Mouse (Mus musculus) activated CD4-positive, CD25-positive, alpha-beta regulatory T cell, adult 4 months (primary cell): ENCODE data around the gene Sh3bgr. TPM values are rescaled to one million over a fixed set of nuclear protein-coding genes. Genes with fewer than 3 reads are reported as not detected.

Experiments
- ATAC-seq: one replicate; pipeline ENCODE4 v1.8.0; 2017
- polyA plus RNA-seq, 2 experiments: library from polyadenylated mRNA; unstranded; fragments of 100-300 nt; shearing (Covaris generic); gene quantifications; one replicate each; pipeline ENCODE4 v1.2.1; 2017

Gene Sh3bgr
- polyA plus RNA-seq, 2 experiments from 2014 or later = not detected

GRCm38 (mm10) chr16:96210856-96211255, 10.6 kb downstream of the Sh3bgr start:
- ATAC-seq = no peak

DNA sequence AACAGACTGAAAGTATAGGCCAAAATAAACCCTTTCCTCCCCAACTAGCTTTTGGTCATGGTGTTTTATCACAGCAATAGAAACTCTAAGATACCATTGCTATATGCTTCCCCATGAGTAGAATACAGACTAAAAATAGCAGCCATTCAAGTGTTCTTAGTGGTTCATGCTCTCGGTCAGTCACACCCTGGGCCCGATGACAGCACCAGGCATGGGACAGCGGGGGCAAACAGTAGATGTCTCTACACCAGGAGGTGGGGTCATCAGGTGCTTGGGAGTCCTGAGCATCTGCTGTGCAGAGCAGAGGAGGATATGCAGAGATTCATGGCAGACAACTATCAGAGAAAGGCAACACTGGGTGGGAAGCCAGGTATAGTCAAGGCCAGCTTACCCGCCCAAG, 12.8 kb downstream of the Sh3bgr start:
- no peak for ATAC-seq

- no peak for ATAC-seq
Observed at GRCm38 (mm10) chr16:96221491-96221890, 21.2 kb downstream of the Sh3bgr start.

- ATAC-seq = no peak
Observed at GRCm38 (mm10) chr16:96221959-96222358, 21.7 kb downstream of the Sh3bgr start.

- ATAC-seq = no peak
Observed at GRCm38 (mm10) chr16:96222452-96222851, 22.2 kb downstream of the Sh3bgr start.

DNA sequence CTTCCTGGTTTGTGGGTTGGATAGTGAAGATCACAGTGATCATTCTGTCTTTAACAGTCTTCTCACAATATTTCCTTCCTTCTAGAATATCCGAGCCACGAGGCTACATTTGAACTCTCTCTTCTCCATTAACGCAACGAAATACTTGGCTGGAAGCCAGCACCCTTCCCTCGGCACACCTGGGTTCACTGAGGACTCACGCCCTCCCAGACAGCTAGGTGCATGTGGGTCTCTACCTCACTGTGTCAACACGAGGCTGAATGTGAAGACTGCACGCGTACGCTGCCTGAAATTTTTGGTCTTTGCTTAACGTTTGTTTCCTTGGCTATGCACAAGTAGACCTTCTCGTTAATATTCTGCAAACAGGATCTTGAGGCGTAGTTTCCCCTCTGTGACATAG, 28.2 kb downstream of the Sh3bgr start:
- ATAC-seq = no peak

- ATAC-seq = no peak
Observed at GRCm38 (mm10) chr16:96229044-96229555, 28.9 kb downstream of the Sh3bgr start.

DNA sequence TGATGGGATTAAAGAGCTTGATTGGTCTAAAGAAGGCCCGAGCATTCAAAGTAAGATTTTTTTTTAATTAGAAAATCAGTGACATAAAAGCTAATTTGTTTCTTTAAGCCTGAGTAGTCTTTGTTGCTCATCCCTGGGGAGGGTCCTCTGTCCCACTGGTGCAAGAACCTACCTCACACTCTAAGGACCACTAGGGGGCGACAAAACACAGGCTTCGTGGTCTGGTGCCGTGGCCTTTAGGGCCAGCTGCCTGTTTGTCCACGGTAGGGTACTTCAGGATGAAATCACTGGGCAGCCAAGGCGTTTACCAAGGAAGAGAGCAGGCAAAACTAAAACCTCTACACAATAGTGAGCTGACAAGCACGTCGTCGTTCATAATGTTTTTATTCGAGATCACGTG, 30.2 kb downstream of the Sh3bgr start:
- peak; percentile 52 for ATAC-seq

DNA sequence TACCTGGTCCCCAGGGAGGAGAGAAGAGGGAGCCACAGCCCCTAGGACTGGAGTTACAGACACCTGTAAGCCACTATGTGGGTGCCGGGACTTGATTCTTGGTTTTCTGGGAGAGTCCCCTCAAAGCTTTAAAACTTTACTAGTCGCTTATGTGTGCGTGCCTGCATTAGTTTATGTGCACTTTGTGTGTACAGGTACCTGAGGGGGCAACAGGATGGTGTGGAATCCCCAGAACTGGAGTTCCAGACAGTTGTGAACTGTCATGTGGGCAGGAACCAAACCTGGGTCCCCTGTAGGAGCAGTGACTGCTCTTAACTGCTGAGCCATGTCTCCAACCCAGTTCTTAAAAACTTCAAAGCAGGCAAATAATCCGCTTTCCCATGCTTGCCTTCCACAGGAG, 31.0 kb downstream of the Sh3bgr start:
- no peak for ATAC-seq

GRCm38 (mm10) chr16:96231974-96232373, 31.7 kb downstream of the Sh3bgr start:
- no peak for ATAC-seq

- no peak for ATAC-seq
Observed at GRCm38 (mm10) chr16:96233996-96234395, 33.7 kb downstream of the Sh3bgr start.

- ATAC-seq = no peak
Observed at GRCm38 (mm10) chr16:96235366-96235970, 35.2 kb downstream of the Sh3bgr start, which contains the start of gene B3galt5. Gene B3galt5 (plus strand): TSS chr16:96235801.

DNA sequence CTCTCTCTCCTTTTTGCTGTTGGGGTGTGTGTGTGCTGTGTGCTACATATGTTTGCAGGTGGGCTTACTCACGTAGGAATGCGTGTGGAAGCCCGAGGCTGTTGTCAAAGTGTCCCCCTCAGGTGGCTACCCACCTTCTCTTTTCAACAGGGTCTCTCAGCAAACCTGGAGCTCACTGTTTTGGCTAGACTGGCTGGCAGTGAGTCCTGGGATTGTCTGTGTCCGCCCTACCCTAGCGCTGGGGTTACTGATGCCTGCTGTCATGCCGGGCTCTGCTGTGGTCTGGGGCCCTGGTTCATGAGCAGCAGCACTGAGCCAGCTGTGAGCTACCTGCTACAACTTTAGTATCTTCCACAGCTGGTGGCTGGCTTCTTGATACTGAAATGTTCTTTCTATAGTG, 44.2 kb downstream of the Sh3bgr start:
- ATAC-seq = no peak

DNA sequence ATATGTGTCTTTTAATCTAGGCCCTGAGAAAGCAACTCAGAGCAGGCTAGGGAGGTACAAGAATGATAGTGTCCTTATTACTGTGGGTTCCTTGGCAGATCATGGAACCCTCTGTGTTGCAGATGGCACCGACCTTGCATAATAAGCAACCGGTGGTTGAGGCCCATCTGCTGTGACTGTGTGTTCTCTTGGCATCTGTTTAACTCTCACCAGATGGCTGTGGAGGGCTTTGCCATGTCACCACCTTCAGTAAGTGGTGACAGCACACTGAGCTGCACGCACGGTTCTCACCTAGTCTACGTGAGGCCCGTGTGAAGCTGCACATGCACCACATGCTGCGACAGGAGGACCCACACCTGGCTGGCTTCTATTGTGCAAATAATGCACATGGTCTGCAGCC, 49.4 kb downstream of the Sh3bgr start:
- no peak for ATAC-seq

DNA sequence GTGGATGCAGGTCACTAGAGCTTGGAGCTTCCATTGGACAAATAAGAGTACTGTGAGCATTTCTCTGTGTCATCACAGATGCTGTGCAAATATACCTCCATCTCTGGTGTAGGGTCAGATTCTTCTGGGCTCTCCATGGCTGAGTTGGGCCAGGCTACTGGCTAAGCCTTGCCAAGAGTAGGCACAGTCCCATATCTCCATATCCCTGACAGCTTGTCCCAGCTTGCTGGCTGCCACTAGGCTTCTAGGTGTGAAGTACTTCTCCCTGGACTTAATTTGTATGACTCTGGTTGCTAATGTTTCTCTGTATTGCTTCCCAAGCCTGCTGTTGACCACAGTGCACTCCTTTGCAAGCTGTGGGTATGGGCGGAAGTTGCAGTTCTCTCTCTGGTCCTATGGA, 51.9 kb downstream of the Sh3bgr start:
- no peak for ATAC-seq

DNA sequence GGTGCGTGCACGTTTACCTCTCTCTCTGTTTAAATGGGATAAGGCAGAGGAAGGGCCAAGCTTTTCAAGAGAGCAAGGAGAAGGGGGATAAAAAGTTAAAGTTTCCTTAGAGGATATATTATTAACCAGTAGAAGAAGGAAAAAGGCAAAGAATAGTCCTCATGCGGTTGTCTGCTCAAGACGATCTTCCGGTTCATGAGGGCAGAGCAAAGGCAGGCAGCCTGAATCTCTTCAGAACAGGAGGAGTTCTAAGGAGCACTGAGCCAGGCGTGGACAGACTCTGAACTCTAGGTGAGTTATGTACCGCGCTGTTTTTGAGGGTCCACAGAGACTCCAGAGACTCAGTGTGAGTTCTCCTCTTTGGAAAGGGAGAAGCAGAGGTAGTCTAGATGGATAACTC, 58.2 kb downstream of the Sh3bgr start:
- ATAC-seq = no peak

DNA sequence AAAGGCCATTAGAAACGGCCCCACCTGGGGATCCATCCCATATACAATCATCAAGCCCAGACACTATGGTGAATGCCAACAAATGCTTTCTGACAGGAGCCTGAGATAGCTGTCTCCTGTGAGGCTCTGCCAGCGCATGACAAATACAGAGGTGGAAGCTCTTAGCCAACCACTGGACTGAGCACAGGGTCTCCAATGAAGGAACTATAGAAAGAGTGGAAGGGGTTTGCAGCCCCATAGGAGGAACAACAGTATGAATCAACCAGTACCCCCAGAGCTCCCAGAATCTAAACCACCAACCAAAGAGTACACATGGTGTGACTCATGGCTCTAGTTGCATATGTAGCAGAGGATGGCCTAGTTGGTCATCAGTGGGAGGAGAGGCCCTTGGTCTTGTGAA, 71.5 kb downstream of the Sh3bgr start:
- ATAC-seq = no peak

DNA sequence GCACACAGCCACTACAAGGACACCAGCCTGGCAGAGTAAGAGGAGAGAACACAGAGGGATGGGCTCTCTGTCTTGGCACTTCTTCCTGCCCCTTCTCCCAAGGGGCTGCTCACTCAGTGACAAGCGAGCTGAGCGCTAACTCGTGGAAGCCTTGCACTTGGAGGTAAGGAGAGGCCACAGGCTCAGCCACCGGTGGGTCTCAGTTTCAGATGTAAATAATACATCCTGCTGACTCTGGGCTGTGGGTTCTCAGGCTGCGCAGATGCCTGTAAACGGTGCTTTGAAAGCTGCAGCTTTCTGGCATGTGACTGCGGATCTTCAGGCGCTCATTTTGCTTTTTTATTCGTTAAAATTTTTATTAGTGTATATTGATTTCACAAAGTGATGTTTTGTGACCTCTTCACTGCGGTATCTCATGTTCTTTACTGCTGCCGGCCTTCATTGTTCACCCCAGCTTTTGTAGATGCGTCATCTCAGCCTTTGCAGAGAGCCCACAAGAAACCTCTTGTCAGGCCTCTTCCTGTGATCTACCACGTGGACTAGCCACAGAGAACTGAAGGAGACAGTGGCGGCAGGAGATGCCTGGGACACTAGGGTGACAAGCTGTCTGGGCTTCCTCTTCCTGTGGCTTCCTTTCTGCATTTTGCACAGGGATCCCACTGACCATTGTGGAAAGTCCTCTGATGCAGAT, 72.8 kb downstream of the Sh3bgr start:
- ATAC-seq = peak; percentile 94

DNA sequence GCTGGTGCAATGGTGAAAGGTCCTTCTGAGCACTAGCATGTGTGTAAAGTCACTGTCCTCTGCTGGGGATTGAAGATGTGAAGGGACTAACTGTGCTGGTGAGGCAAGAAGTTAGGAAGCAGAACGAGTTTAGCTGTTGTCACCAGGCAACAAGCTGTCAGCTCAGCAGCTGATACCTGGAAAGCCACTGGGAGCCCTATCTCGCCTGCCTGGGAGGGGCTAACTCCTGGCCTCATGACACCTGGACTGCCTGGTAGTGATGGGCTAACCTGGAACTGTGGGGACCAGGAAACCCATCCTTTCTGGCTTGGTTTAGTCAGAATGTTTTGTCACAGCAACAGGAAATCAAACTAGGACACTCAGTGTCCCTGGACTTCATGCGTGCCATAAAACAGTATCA, 76.3 kb downstream of the Sh3bgr start:
- ATAC-seq = no peak

Other genes starting within 250 kb of the Sh3bgr start
- 10 to 100 TPM; 21.0 to 29.4 TPM for gene Psmg1, start 209.5 kb upstream of the Sh3bgr start, polyA plus RNA-seq
- 10 to 100 TPM; 31.3 to 31.5 TPM for gene Brwd1, start 117.9 kb upstream of the Sh3bgr start, polyA plus RNA-seq
- 10 to 100 TPM; 89.9 to 90.5 TPM for gene Hmgn1, start 72.7 kb upstream of the Sh3bgr start, polyA plus RNA-seq
- 10 to 100 TPM; 13.1 to 16.6 TPM for gene Wrb, start 55.0 kb upstream of the Sh3bgr start, polyA plus RNA-seq
- gene Lca5l, start 8.2 kb upstream of the Sh3bgr start, polyA plus RNA-seq = under 1 TPM in 1 of 2 experiments, not detected in 1; 0.13 TPM
- 1 to 10 TPM in 1 of 2 experiments, under 1 TPM in 1; 0.89 to 1.1 TPM for gene B3galt5, start 35.4 kb downstream of the Sh3bgr start, polyA plus RNA-seq
- not detected for gene Itgb2l, start 243.2 kb downstream of the Sh3bgr start, polyA plus RNA-seq